Mouse (Mus musculus): ENCODE data around the gene Dennd1a. TPM values are rescaled to one million over a fixed set of nuclear protein-coding genes. Genes with fewer than 3 reads are reported as not detected.
A peak's percentile ranks its signal among the peaks of the same experiment; 100 is the strongest.

Gene Dennd1a
- polyA plus RNA-seq, 1 experiment, result 7.2 TPM

DNA sequence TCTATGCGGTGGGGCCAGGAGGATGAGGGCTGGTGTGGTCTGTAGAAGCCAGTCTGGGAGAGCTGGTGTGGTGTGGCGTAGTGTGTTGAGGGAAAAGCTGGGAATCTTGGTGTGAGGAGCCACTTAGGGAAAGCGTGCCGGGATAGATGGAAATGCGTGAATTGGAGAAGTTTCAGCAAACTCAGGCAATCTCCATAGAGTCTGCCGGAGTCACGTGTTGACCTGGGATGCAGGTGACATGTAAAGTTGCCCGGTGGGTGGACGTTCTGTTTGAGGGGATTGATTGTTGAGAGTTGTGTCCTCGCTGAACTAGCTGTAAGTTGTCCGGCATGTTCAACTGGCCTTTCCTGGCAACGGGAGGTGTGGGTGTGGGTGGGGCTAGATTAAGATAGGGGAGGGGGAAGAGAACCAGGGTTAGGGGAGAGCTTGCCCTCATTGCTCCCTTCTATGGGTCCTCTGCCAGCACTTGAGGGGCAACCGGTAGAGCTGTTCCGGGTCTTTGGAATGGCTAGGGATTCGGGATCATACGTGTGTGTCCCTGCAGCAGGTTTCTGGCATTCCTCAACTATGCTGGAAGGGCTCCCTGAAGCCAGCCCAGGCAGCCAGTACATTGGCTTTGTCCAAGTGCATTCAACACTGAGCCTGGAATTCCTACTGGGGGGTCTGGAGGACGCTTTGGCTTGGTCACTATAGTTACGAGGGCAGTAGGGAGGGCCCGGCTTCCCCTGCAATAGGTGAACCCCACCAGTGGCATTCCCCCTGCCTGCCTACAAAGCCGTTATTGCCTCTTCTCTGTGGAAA is 510.4 kb downstream of the Dennd1a start:
- DNase-seq (ENCODE audit: low spot score), result no peak

DNA sequence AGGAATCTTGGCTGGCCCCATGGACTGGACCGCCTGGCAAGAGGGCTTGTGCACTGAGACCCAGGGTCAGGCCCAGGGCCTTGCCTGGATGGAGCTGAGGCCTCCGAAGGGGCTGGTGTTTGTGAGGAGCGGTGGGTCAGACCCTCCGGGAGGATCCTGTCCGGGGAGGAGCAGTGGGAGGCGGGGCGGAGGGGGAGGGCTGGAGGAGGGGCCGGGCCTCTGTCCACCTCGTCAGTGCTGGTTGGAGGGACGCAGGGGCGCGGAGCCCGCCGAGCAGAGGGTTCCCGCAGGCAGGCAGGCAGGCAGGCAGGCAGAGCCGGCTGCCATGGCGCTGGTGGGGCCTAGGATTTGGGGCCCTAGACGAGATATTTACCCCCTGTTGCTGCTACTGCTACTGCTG is 511.2 kb downstream of the Dennd1a start, which contains the start of gene Crb2:
TSS of gene Crb2 (plus strand) at position 234 of the 400 bp plus-strand sequence.
- no peak for DNase-seq (ENCODE audit: low spot score)

DNA sequence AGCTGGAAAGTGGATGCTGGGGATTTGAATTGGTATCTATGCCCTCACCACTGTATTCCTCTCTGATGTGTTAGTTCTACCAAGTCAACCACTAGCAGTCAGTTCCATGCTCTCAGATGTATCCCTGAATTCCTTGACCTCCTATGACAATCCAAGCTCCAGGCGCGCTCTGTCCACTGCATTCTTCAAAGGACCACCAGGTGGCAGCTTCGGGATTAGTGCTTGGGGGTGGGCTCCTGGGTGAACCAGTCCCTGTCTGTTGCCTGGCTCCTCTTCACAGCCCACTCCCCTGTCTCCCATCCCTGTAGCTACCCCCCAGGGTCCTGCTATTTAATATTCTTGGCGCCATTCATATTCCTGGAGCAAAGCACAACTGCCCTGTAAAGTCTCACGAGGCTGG is 512.6 kb downstream of the Dennd1a start:
- no peak for DNase-seq (ENCODE audit: low spot score)

DNA sequence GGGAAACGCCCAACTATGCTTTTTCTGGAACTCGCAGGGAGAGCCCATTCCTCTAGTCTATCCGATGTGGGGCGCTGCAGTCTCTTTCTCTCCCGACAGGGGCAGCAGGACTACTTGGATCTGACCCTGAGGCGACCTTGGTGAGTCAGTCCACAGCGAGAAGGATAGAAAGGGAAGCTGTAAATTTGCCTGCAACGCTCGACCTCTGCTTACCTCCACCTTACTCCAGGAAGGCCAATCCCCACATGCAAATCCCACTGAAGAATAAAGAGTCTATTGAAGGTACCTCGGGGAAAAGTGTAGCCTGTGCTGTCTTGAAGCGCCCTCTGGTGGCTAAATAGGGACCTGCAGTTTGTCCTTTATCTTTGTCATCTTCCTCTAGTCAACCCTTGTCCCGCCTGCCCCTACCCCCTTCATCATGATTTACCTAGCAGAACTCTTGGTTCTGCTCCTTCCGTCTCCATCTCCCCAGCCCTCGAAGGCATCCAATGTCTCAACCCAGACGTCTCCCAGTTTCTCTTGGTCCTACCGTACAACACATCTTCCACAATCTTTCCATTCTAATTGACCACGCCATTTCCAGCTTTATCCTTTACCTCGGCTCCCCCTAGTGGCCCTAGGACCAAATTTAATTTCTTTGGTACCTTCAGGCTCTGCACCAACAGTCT is 515.4 kb downstream of the Dennd1a start:
- DNase-seq (ENCODE audit: low spot score), result peak; percentile 69

DNA sequence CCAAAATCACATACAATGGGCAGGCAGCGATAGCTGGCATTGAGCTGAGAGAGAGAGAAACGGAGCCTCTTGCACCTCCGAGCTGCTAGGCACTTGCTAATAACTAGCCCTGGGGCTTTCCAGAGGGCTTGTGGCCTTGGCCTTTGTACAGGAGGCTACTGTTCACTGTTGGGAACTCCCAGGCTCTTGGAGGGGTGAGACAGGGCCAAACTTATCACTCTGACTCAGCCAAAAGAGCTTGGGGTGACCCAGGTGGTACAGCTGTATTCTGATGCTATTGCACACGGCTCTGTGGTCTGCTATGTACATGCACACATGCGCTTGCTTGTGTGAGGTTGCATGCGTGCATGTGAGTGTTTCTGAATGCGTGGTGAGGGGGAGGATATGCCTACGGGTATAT is 517.4 kb downstream of the Dennd1a start:
- DNase-seq (ENCODE audit: low spot score), result no peak

DNA sequence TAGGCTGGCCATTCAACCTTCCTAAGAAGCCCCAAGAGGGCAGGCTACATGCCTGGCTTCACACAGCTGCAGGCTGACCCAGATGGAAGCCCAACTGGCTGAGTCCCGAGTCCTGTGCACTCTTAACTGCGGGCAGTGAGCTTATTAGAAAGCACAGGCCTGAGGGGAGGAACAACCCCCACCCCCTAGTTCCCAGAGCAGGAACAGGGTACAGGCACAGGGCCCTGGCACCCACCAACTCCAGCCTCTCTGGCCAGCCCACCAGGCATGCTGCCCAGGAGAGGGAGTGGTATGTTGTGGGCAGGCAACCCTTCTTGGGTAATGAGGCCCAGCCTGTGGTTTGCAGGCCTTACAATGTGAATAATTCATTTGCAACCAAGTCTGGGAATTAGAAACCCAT is 518.3 kb downstream of the Dennd1a start:
- no peak for DNase-seq (ENCODE audit: low spot score)

DNA sequence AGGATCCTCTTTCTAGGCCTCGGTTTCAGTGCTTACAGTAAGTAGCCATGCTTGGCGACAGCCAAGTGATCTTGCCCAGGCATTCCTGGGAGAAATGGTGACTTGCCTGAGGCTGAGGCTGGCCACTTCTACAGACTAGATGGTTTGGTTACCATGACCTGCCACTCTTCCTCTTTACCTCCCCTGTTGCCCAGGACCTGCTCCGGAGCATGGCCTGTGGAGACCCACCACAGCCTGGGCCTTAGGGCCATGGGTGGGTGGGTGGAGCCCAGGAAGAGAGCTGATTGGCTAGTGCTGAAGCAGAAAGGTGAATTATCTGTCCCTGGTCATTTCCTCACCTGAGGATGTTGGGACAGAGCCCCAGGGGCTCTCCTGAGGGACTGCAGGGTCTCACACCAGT is 519.5 kb downstream of the Dennd1a start:
- no peak for DNase-seq (ENCODE audit: low spot score)

DNA sequence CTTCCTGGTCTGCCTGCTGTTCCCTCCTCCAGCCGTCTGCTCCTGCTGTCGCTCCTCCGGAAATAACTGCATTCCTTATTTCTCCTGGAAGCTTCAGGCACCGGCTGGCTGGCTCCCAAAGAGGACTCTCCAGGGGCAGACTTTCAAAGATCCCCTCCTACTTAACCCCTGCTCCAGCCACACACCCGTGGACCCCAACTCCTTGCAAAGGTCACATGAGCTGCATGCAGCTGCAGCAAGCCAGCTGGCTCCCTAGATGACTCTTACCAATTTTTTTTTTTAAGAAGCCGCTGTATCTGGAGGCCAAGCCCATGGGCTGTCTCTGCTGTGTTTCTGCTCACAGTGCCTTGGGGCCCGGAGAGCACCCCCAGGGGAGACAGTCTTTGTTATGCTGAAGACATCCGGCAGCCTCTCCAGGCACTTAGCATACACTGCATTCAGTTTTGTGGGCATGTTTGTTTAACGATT is 520.1 kb downstream of the Dennd1a start:
- DNase-seq (ENCODE audit: low spot score), result no peak

DNA sequence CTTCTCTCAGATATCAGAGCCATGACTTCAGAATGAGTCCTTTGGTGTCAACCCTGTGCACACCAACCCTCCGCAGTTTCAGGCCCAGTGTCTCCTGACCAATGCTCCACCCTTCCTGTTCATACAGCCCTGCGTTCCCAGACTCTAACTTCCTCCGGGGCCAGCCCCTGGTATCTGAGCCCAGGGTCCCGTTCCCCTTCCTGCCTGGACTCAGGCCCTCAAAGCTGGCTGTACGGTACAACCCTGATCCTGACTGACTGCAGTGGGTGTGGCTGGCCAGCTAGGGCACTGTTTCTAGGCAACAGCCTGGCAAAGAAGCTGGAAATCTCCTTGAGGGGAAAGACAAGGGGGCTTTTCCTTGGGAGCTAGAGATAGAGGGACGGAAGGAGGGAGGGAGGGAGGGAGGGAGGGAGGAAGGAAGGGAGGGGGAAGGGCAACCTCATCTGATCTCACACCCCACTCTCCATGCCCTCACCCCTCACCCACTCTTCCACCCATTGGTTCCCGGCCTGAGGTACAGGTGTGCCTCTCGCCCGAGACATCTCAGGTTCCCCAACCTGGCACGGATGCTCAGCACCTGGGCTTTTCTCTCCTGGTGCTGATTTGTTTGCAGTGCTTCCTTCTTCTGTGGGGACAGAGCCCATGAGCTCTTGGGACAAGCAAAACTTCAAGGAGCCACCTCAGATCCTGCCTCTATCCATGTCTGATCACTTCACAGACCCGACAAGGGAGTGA is 521.0 kb downstream of the Dennd1a start:
- DNase-seq (ENCODE audit: low spot score), result no peak

DNA sequence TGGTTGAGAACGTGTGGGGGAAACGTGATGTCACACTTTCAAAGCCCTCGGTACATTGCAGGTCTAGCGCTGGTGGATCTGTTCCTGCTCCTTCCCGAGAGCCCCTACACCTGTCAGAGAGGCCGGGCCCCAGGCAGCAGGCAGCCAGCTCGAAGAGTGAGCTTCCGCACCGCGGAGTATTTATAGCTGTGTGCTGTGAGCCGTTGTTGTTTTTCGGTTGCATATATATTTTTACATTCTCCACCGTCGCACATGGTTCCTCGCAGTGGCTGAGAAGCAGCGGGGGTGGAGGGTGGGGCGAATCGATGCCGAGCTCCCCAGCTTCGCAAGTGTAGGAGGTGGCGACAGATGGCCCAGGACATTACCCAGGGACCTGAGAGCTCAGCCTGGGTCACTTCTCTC is 522.1 kb downstream of the Dennd1a start:
- DNase-seq (ENCODE audit: low spot score), result no peak

DNA sequence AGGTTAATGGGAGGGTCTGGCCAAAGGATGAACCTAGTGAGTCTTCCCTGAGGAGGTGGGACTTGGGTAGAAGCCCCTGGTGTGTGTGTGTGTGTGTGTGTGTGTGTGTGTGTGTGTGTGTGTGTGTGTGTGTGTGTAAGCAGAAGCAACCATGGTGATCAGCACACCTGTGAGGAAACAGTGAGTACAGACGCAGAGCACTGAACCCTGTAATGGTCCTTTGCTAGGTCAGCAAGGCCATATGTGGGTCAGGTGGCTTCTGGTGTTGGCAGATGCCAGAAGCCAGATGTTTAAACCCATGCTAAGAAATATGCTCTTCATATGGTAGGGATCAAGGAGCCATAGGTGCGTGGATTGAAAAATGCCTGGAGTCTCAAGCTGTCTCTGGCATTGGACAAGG is 522.7 kb downstream of the Dennd1a start:
- no peak for DNase-seq (ENCODE audit: low spot score)

DNA sequence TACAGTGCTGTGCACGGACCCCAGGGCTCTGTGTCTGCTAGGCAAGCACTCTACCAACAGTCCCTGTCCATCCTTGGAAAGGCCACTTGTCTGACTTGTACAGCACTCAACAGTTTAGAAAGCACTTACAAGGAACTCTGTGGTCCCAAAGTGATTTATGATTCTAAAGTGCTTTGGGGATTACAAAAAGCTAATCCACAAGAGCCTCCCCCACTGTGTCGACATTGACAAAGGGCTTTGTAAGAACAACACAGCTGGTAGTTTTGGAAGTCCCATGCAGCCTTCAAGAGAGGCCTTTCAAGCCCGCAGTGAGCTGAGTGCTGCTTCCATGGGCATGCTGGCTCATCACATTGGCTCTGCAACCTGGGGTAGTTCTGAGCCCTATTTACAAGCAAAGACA is 523.6 kb downstream of the Dennd1a start:
- DNase-seq (ENCODE audit: low spot score), result no peak

DNA sequence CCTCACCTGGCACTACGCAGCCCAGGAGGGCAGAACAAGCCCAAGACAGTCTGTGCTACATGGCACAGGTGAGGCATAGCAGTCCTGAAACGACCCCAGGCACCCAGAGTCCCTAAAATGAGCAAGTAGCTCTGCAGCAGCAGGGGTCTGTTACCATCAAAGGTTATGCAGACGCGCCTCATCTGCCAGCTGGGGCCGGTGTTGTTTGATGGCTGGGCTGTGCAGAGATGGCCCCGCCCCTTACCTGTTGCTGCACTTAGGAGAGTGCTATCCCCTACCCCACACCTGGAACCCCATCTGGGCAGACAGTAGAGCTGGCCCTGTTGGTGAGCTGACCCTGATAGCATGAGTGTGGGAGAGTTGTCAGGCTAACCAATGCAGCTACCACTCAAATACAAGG is 526.6 kb downstream of the Dennd1a start:
- no peak for DNase-seq (ENCODE audit: low spot score)

DNA sequence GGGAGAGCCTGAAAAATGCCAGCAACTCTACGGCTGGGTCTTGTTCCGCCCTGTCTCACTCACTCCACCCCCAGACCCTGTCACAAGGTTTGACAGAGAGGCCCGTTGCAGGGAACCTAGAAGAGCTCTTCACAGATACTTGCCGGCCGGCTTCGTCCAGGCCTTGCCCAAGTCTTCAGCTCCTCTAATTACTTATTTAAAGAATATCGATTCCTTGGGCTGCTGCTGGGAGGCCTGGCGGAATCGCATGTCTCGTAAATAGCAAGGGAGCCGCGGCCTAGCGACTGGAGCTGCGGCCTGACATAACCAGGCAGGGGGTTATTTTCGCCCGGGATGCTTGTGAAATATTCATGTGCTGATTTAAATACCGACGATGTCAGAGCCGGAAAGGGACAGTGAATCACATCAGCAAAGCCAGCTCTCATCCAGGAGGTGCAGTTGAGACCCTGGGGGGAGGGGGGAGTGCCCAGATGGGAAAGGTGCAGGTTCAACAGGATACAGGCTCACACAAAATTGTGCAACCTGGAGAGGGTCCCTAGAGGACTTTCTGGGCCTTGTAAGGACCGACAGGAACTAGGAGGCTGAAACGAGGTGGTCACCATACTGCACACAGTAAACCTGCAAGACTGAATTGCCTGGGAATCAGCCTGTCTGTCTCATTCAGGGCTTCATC is 528.7 kb downstream of the Dennd1a start:
- no peak for DNase-seq (ENCODE audit: low spot score)

DNA sequence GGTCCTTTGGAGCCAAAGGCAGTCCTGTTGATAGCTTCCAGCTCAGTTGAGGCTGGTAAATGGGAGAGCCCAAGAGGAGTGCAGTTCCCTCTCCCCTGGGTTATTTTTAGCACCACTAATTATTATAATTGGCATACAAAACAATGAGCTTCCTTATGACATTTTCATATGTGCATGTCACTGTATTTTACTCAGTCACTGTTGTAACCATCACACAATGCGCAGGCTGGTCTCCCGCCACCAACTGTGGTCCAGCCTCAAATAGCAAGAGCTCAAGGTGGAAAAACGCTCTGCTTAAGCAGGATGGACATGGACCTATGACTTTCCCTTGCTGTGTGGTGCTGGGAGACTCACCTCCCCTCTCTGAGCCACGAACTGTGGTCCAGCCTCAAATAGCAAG is 529.4 kb downstream of the Dennd1a start:
- no peak for DNase-seq (ENCODE audit: low spot score)

DNA sequence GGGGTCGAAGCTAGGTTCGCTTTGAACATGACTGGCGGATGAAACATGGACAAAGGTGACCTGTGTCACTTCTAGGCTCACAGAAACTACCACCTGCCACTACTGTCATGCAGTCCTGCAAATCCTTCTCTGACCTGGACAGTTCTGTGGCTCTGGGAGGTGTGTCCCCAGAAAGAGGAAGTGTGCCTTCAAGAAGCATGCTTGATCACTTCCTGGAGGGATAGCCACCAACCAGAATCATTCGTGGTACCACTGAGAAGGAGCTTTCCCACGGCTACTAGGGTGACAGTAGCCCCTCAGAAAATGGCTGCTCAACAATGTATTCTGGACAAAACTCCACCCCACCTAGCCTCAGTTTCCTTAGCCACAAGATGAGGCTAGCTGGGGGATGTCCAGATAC is 530.2 kb downstream of the Dennd1a start:
- DNase-seq (ENCODE audit: low spot score), result no peak

DNA sequence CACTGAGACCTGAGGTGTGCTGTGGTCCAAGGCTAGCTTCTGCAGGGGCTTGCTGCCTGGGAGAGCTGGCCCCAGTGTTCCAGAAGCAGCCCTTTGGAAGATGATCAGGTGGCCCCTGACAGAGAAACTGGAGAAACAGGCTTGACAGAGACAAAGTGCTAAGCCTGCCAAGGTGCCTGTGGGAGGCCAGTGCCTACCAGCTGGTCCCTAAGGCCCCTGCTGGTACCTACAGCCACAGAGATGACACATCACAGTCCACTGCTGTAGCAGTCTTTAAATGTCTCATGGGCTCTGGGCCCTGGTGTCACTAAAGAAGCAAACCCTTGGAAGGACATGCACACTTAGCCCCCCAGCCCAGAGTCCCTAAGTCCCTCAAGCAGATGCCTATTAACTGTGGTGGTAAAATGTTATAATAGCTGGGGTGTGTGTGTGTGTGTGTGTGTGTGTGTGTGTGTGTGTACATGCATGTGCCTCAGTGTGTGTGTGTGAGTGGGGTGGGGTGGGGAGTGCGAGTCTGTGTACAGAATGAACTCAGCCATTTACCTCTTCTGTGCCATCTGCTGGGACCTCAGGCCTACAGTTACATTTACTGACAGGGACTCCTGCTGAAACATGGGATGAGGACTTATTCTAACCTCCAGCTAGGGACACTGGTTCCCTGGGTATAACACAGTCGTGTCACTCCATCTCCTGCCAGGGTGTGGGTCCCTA is 530.8 kb downstream of the Dennd1a start:
- DNase-seq (ENCODE audit: low spot score), result no peak

DNA sequence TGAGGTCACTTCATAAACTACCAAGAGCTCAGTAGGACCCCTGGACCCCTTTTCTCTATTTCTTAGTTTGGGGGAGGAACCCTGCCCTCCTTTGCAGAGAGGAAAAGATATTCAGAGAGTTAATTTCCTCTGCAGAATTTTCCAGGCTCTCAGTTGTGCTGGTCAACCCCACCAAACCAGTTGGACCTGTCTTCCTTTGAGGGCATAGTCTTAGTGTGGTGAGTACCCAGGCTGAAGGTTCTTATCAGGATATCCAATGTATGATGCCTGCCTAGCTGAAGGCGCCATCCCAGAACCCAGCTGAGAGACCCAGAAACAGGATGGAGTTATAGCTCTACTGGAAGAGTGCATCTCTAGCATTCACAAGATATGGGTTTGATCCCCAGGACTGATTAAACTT is 536.1 kb downstream of the Dennd1a start:
- no peak for DNase-seq (ENCODE audit: low spot score)

DNA sequence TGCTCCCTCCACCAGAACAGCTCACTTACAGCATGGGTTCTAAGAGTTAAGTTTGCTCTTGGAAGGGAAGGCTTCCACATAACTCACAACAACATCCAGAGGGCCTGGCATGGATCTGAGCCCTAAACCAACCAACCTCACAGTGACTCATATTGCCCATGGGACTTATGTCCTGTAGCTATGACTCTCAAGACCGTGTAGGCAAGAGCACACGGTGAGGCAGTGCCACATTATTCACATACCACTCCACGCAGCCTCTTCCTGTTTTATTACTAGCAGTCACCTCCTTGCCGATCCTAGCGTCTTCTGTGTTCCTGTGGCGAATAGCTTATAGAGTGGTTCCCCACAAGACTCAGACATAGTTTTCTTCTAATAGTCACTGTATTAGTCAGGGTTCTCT is 537.9 kb downstream of the Dennd1a start:
- DNase-seq (ENCODE audit: low spot score), result no peak

All from urinary bladder, adult 2 months (tissue).